In the genomic region with DNA sequence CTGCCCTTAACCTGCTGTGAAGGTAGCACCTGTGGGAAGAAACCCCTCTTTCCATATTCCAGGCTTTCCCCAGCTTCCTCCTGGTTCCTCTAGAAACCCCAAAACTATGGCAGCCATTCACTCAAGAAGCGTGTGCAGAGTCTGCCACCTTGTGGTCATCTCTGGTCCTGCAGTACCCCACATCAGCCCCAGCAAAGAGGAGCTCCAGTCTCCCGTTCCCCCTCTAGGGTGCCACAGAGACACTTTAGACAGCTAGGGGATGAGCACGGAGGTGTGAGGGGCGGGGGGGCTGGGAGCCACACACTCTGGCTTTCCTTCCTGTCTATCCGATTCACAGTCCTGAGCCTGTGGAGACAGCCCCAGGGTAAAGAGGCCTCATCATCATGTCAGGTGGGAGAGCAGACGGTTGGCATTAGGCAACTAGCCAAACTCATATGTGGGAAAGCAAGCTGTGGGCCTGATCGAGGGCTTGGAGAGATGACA, we compare ENCODE assay signal across 9 mouse cellular contexts.
DNase-seq lines count a peak whose midpoint lies in the region; ATAC-seq and TF ChIP-seq lines count a peak whose summit lies in the region.
"Had no signal": no experiment of that assay in that cellular context is flagged by ENCODE, and none has a peak within 500 bp of the region (broad histone marks: within the 10 kb centered on the region; RNA-seq: fewer than 3 reads in every experiment).

No protein-coding gene starts in this region.

- peak; percentile 45; the same call in 1 of the 2 replicates for ATAC-seq in lung, embryonic 16.5 days (ENCODE audit: low read depth)

- no peak overlapping the region for H3K27ac ChIP-seq in lung, embryonic 16.5 days (ENCODE audit: low read length)
- H3K27ac ChIP-seq: heart, embryonic 15.5 days had no signal

- no peaks in the 10 kb centered on the region for H3K9me3 ChIP-seq in E14TG2a.4 (ENCODE audit: low read length)
- no peaks in the 10 kb centered on the region for H3K9me3 ChIP-seq in lung, embryonic 16.5 days (ENCODE audit: control insufficient read depth, low read length)
- H3K9me3 ChIP-seq: heart, embryonic 15.5 days had no signal

- peaks cover 18% of the 10 kb centered on the region for H3K27me3 ChIP-seq in E14TG2a.4 (ENCODE audit: insufficient read depth, low read length)
- H3K27me3 ChIP-seq in lung, embryonic 16.5 days (ENCODE audit: control insufficient read depth, insufficient read depth, low read depth, low read length) = peaks cover 13% of the 10 kb centered on the region

- peak; percentile 73 for TF ChIP-seq CTCF in E14TG2a.4 (conservative IDR thresholded peaks at IDR 0.05; ENCODE audit: low read length)

- H3K36me3 ChIP-seq in E14TG2a.4 (ENCODE audit: insufficient read depth, low read length) = no peaks in the 10 kb centered on the region
- no peaks in the 10 kb centered on the region for H3K36me3 ChIP-seq in lung, embryonic 16.5 days (ENCODE audit: control insufficient read depth, insufficient read depth, low read length)
- H3K36me3 ChIP-seq: heart, embryonic 15.5 days had no signal

- peaks cover 5% of the 10 kb centered on the region; the same call in 1 of the 2 replicates for H3K4me1 ChIP-seq in E14TG2a.4 (replicated peaks; ENCODE audit: low read depth, low read length)
- H3K4me1 ChIP-seq in lung, embryonic 16.5 days (replicated peaks; ENCODE audit: control insufficient read depth, insufficient read depth, low read length) = peaks cover 7% of the 10 kb centered on the region; the same call in 1 of the 2 replicates

- peak; percentile 88 for DNase-seq in brain, adult 2 months (ENCODE audit: low read depth, low spot score)
- DNase-seq in fibroblast of lung, adult 2 months (ENCODE audit: low read depth) = peak; percentile 24
- DNase-seq in heart, postnatal 10 days = peak; percentile 74 to 88
- DNase-seq in layer of hippocampus, adult 11-12 months (ENCODE audit: low spot score) = peak; percentile 88
- peak; percentile 75 for DNase-seq in ovary, postnatal 36 days (ENCODE audit: low spot score)
- DNase-seq in thymus, postnatal 36 days = peak; percentile 52 to 58

- H3K4me3 ChIP-seq in E14TG2a.4 (replicated peaks; ENCODE audit: low read length) = no peak overlapping the region
- no peak overlapping the region for H3K4me3 ChIP-seq in lung, embryonic 16.5 days (ENCODE audit: low read length)
- H3K4me3 ChIP-seq: heart, embryonic 15.5 days had no signal

- intact Hi-C loops in heart, postnatal 10 days (cut with DNase I) = loop anchor here (1.0 to 5.0 kb wide), 2 partner anchors 431 to 497 kb away; no protein-coding TSS in a partner anchor

- no peak overlapping the region for H3K4me2 ChIP-seq in lung, embryonic 16.5 days (ENCODE audit: low read depth, low read length)
- H3K4me2 ChIP-seq: heart, embryonic 15.5 days had no signal

- H3K9ac ChIP-seq in lung, embryonic 16.5 days (ENCODE audit: low read length) = no peak overlapping the region
- H3K9ac ChIP-seq: heart, embryonic 15.5 days had no signal

- WGBS in lung, embryonic 16.5 days = 12% methylated on average over 7 of the region's 7 CpGs

Comparison
In these comparisons a context has a peak if more than half of its experiments do, and no peak if none do; other contexts are left out.
1. DNase-seq: peak in every context shown above with its lines; median percentile 88 in brain, adult 2 months; 88 in layer of hippocampus, adult 11-12 months; 81 in heart, postnatal 10 days; 75 in ovary, postnatal 36 days; 55 in thymus, postnatal 36 days; 24 in fibroblast of lung, adult 2 months.